In genomic region chr6:54444086-54444485, GRCm38 (mm10) we compare ENCODE assay signal across 27 mouse cellular contexts. TPM values are rescaled to one million over a fixed set of nuclear protein-coding genes. Genes with fewer than 3 reads are reported as not detected.
DNase-seq lines count a peak whose midpoint lies in the region; ATAC-seq and TF ChIP-seq lines count a peak whose summit lies in the region.
"Had no signal": no experiment of that assay in that cellular context is flagged by ENCODE, and none has a peak within 500 bp of the region (broad histone marks: within the 10 kb centered on the region; RNA-seq: fewer than 3 reads in every experiment).

No protein-coding gene starts in this region.

- no peaks in the 10 kb centered on the region for H3K27me3 ChIP-seq in heart, embryonic 12.5 days (replicated peaks)
- no peaks in the 10 kb centered on the region for H3K27me3 ChIP-seq in lung, embryonic 14.5 days (ENCODE audit: insufficient read depth, low read length)
- no peaks in the 10 kb centered on the region for H3K27me3 ChIP-seq in liver, embryonic 12.5 days (replicated peaks)
- no peaks in the 10 kb centered on the region for H3K27me3 ChIP-seq in liver, postnatal 0 days (ENCODE audit: insufficient read depth, low read length)
- H3K27me3 ChIP-seq: limb, embryonic 13.5 days; neural tube, embryonic 12.5 days had no signal

- peak overlapping the region; percentile 16; the same call in 1 of the 2 replicates for H3K4me2 ChIP-seq in heart, embryonic 12.5 days
- H3K4me2 ChIP-seq in lung, embryonic 14.5 days: no peak overlapping the region
- no peak overlapping the region for H3K4me2 ChIP-seq in liver, embryonic 12.5 days
- H3K4me2 ChIP-seq in liver, postnatal 0 days (ENCODE audit: low read depth, low read length): 0 out of 2 replicates have a peak overlapping the region, but pooled peaks have one; percentile 9
- H3K4me2 ChIP-seq: embryonic facial prominence, embryonic 13.5 days; limb, embryonic 13.5 days; neural tube, embryonic 12.5 days had no signal

- H3K4me1 ChIP-seq in heart, embryonic 12.5 days (replicated peaks): peaks cover 24% of the 10 kb centered on the region
- no peaks in the 10 kb centered on the region for H3K4me1 ChIP-seq in lung, embryonic 14.5 days (ENCODE audit: insufficient read depth)
- peaks cover 16% of the 10 kb centered on the region for H3K4me1 ChIP-seq in liver, embryonic 12.5 days
- H3K4me1 ChIP-seq in liver, postnatal 0 days (ENCODE audit: insufficient read depth): peaks cover 9% of the 10 kb centered on the region; the same call in 1 of the 2 replicates
- H3K4me1 ChIP-seq: neural tube, embryonic 12.5 days had no signal

- intact Hi-C loops in heart, postnatal 10 days (cut with DNase I): no loop called here

- peak overlapping the region; percentile 23 for H3K27ac ChIP-seq in heart, embryonic 12.5 days (ENCODE audit: poor library complexity, severe bottlenecking)
- no peak overlapping the region for H3K27ac ChIP-seq in lung, embryonic 14.5 days (ENCODE audit: low read depth)
- no peak overlapping the region for H3K27ac ChIP-seq in liver, embryonic 12.5 days
- H3K27ac ChIP-seq in liver, postnatal 0 days (ENCODE audit: low read depth): no peak overlapping the region
- H3K27ac ChIP-seq: hindbrain, postnatal 0 days; neural tube, embryonic 12.5 days had no signal

- 27% methylated on average over 7 of the region's 7 CpGs for WGBS in heart, embryonic 12.5 days
- WGBS in lung, embryonic 14.5 days: 18% methylated on average over 7 of the region's 7 CpGs
- 36% methylated on average over 7 of the region's 7 CpGs for WGBS in liver, embryonic 12.5 days (ENCODE audit: insufficient replicate concordance)
- 38% methylated on average over 7 of the region's 7 CpGs for WGBS in liver, postnatal 0 days (ENCODE audit: insufficient replicate concordance)

- H3K4me3 ChIP-seq in heart, embryonic 12.5 days: no peak overlapping the region
- no peak overlapping the region for H3K4me3 ChIP-seq in lung, embryonic 14.5 days (ENCODE audit: low read depth, low read length)
- no peak overlapping the region for H3K4me3 ChIP-seq in liver, embryonic 12.5 days
- H3K4me3 ChIP-seq in liver, postnatal 0 days (ENCODE audit: low read depth, low read length): no peak overlapping the region
- H3K4me3 ChIP-seq: embryonic facial prominence, embryonic 13.5 days; erythroblast, embryonic 14.5 days; limb, embryonic 13.5 days; megakaryocyte, embryonic 14.5 days; neural tube, embryonic 12.5 days had no signal

- no peaks in the 10 kb centered on the region for H3K36me3 ChIP-seq in heart, embryonic 12.5 days
- H3K36me3 ChIP-seq in lung, embryonic 14.5 days (ENCODE audit: insufficient read depth): no peaks in the 10 kb centered on the region
- no peaks in the 10 kb centered on the region for H3K36me3 ChIP-seq in liver, embryonic 12.5 days
- H3K36me3 ChIP-seq in liver, postnatal 0 days (replicated peaks; ENCODE audit: insufficient read depth, low read length): no peaks in the 10 kb centered on the region
- H3K36me3 ChIP-seq: embryonic facial prominence, embryonic 13.5 days; limb, embryonic 13.5 days; neural tube, embryonic 12.5 days had no signal

- ATAC-seq in heart, embryonic 12.5 days (ENCODE audit: insufficient number of reproducible peaks, low FRiP score): no peak
- no peak for ATAC-seq in lung, embryonic 14.5 days (ENCODE audit: insufficient read depth)
- ATAC-seq in liver, embryonic 12.5 days: peak; percentile 35; the same call in 1 of the 2 replicates
- peak; percentile 62 for ATAC-seq in liver, postnatal 0 days
- ATAC-seq: forebrain, embryonic 14.5 days; hindbrain, postnatal 0 days; intestine, postnatal 0 days had no signal

- TF ChIP-seq CTCF in lung, embryonic 14.5 days (IDR thresholded peaks at IDR 0.05; ENCODE audit: low read depth): no peak
- no peak for TF ChIP-seq CTCF in liver, postnatal 0 days (IDR thresholded peaks at IDR 0.05; ENCODE audit: low read depth)

- H3K9ac ChIP-seq in heart, embryonic 12.5 days: peak overlapping the region; percentile 13; the same call in 1 of the 2 replicates
- H3K9ac ChIP-seq in lung, embryonic 14.5 days: no peak overlapping the region
- H3K9ac ChIP-seq in liver, embryonic 12.5 days: no peak overlapping the region
- no peak overlapping the region for H3K9ac ChIP-seq in liver, postnatal 0 days (replicated peaks)
- H3K9ac ChIP-seq: embryonic facial prominence, embryonic 13.5 days; limb, embryonic 13.5 days; neural tube, embryonic 12.5 days had no signal

- no peak for DNase-seq in heart, postnatal 10 days
- DNase-seq in lung, embryonic 14.5 days: peak; percentile 23
- DNase-seq in lung, postnatal 10 days: no peak
- peak; percentile 67 for DNase-seq in liver, postnatal 0 days
- no peak for DNase-seq in layer of hippocampus, postnatal 10 days (ENCODE audit: low spot score in 2 of 2)
- DNase-seq: adrenal gland, adult 2 months; embryo, embryonic 11 days; gastrocnemius, postnatal 10 days; kidney, postnatal 36 days; lung, adult 2 months; lung, postnatal 36 days; midbrain, embryonic 14.5 days; right cerebral cortex, adult 18-20 months; right cerebral cortex, postnatal 4 days; thymus, adult 2 months; thymus, postnatal 4 days had no signal

- no peaks in the 10 kb centered on the region for H3K9me3 ChIP-seq in heart, embryonic 12.5 days (replicated peaks)
- no peaks in the 10 kb centered on the region for H3K9me3 ChIP-seq in lung, embryonic 14.5 days (ENCODE audit: low read depth, low read length)
- H3K9me3 ChIP-seq in liver, embryonic 12.5 days (replicated peaks): no peaks in the 10 kb centered on the region
- no peaks in the 10 kb centered on the region for H3K9me3 ChIP-seq in liver, postnatal 0 days (ENCODE audit: low read length)
- H3K9me3 ChIP-seq: embryonic facial prominence, embryonic 13.5 days; limb, embryonic 13.5 days; megakaryocyte, embryonic 14.5 days; neural tube, embryonic 12.5 days had no signal

- no peak for TF ChIP-seq EP300 in liver, postnatal 0 days (IDR thresholded peaks at IDR 0.05; ENCODE audit: low read depth)

RNA-seq across cellular contexts. Expression of gene Wipf3, which starts 14.7 kb away (rescaled TPM):
- 4.8 and 4.9 TPM in 2 replicates for polyA plus RNA-seq in heart, embryonic 12.5 days (2016; fragmentation: Nextera tagmentation; extraction: Ambion mirVana)
- 10 to 100 TPM; 12.9 to 16.4 TPM for total RNA-seq in heart, postnatal 10 days (2021)
- 1.9 and 2.2 TPM in 2 replicates for polyA plus RNA-seq in lung, embryonic 14.5 days (2014; fragmentation: Nextera tagmentation; extraction: Ambion mirVana)
- polyA plus RNA-seq in liver, embryonic 12.5 days (2016; fragmentation: Nextera tagmentation; extraction: Ambion mirVana): 0.14 and 0.15 TPM in 2 replicates
- 0.31 and 0.34 TPM in 2 replicates for polyA plus RNA-seq in liver, postnatal 0 days (2015; fragmentation: Nextera tagmentation; extraction: Ambion mirVana)
- 100 to 1,000 TPM; 137 to 139 TPM for total RNA-seq in layer of hippocampus, postnatal 10 days (2021)
- total RNA-seq: MEL had no signal
- polyA plus RNA-seq: erythroblast, embryonic 14.5 days had no signal

Comparison
In these comparisons a context has a peak if more than half of its experiments do, and no peak if none do; other contexts are left out.
1. H3K4me2 ChIP-seq: peak in heart, embryonic 12.5 days (single experiment) and liver, postnatal 0 days (single experiment); none in lung, embryonic 14.5 days (single experiment) and liver, embryonic 12.5 days (single experiment).
2. DNase-seq: peak in lung, embryonic 14.5 days (single experiment) and liver, postnatal 0 days (single experiment); none in heart, postnatal 10 days (0 of 2), lung, postnatal 10 days (single experiment) and layer of hippocampus, postnatal 10 days (0 of 2).
3. ATAC-seq: peak in liver, embryonic 12.5 days (single experiment) and liver, postnatal 0 days (single experiment); none in heart, embryonic 12.5 days (single experiment) and lung, embryonic 14.5 days (single experiment).